Mouse (Mus musculus) large intestine, adult 2 months (tissue): Measurements from ENCODE around the gene Haus5. TPM values are rescaled to one million over a fixed set of nuclear protein-coding genes. Genes with fewer than 3 reads are reported as not detected.

Experiments used
- DNase-seq: peaks from one replicate; pipeline ENCODE4 v3.0.0-alpha.2; 2012; ENCODE audit warnings: low read depth, low spot score
- WGBS: fragments of 180-500 bp; shearing (Covaris S2); methylation state at CpG from one replicate; pipeline ENCODE4 v1.1.7; 2018; 5-methylcytosine and 5-hydroxymethylcytosine counted together
- polyA plus RNA-seq: library from polyadenylated mRNA; depleted of rRNA; stranded (reverse); fragments of >200 nt; gene quantifications from 2 replicates; pipeline ENCODE4 v1.2.3, GENCODE M21; 2012; rRNA removed

The Haus5 gene
- polyA plus RNA-seq, 1 experiment: 10.0 TPM

DNA sequence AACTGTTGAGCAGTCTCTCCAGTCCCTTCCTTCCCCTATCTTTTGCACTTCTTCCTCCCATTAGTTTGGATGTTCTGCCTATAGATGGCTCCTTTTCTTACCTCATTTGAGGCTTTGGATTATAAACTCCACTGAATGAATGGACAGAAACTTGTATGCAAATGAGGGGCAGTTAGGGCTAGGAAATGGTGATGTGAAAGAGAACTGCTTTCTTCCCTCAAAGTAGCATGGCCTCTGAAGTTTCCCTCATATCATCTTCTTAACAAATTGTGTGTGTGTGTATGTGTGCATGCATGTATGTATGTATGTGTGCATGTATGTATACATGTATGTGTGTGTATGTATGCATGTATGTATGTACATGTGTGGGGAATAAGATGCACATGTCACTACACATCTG lies 35.8 kb downstream of the Haus5 start:
- no peak for DNase-seq

DNA sequence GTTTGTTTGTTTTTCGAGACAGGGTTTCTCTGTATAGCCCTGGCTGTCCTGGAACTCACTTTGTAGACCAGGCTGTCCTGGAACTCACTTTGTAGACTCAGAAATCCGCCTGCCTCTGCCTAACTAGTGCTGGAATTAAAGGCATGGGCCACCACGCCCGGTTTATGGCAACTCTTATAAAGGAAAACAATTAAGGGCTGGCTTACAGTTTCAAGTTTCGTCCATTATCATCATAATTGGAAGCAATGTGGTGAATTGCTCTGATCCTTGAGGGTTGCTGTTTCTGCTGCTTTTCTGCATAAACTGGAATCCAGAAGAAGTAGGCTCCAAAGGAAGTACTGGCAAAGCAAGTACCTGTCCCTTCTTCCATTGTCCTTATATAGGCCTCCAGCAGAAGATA lies 38.1 kb downstream of the Haus5 start:
- WGBS: 71% methylated on average over 5 of the region's 5 CpGs
- DNase-seq: no peak

DNA sequence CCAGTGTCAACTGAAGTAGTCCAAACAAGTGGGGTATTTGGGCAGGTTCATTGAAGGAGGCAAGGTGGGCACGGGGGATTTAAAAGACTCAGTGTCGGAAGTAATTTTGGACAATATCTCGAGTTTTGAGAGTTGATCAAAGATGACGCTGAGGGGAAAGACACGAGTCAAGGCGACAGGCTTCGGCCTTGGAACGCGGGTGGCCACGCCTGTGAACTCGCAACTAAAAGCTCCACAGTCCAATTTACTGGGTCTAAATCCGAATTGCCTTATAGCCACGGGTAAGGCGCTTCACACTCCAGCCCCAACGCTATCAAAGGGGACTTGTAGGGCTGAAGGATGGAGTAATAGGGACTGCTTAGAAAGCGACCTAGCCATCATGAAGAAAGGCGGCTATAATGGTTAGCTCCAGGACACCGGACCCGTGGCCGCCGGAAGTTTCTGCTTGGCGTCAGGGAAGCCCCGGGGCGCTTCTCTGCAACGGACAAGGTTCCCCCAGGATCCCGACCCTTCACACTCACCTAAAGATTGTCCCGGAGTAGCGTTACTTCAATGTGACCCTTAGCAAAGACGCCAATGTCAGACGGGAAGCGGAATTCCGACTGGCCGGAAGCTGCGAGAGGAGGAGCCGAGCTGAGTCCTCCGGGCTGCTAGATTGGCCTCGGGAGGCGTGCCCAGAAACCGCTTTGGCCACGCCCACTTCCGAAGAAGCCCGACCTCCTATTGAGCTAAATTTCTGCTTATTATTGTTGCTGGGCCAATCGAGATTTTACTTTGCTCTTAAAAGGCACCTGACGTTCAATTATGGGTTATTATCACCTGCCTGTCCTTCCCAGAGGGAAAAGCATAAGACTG lies 39.0 kb downstream of the Haus5 start, which contains the start of gene Cox6b1:
Cox6b1 (minus strand) TSS at position 622 of the 855 bp plus-strand sequence.
- DNase-seq: no peak
- WGBS: under 1% methylated on average over 44 of the region's 44 CpGs

DNA sequence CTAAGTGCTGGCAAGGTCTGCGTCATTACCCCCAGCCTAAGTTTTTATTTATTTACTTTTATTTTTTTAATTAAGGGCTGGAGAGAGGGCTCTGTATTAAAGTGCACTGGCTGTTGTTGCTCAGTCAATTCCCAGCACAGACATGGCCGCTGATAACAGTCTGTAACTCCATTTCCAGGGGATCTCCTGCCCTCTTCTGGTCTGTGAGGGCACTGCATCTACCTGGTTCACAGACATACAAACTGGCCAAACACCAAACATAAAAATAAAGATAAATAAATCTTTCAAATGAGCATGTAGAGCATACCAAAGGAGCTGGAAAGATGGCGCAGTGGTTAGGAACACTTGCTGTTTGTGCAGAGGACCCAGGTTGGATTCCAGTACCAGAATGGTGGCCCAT lies 45.6 kb downstream of the Haus5 start:
- WGBS: 89% methylated on average over 3 of the region's 3 CpGs
- no peak for DNase-seq

GRCm38 (mm10) chr7:30618658-30619057 lies 46.1 kb downstream of the Haus5 start:
- WGBS: 93% methylated on average over 9 of the region's 9 CpGs
- no peak for DNase-seq

- WGBS: 50% methylated on average over 5 of the region's 5 CpGs
- DNase-seq: no peak
Observed at GRCm38 (mm10) chr7:30615049-30615760, 49.6 kb downstream of the Haus5 start.

DNA sequence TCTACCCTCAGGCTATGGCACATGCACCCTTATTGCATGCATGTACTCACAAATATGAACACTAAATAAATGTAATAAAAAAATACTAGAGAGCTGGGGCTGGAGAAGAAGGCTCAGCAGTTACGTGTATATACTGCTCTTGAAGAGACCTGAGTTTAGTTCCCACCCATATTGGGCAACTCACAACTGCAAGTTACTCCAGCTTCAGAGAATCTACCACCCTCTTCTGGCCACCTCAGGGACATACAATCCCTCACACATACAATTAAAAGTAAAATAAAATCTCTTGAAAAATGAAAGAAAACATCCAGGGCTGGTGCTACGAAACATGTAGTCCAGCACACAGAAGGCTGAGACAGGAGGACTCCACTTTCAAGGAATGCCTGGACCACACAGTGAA lies 50.3 kb downstream of the Haus5 start:
- 51% methylated on average over 2 of the region's 2 CpGs for WGBS
- DNase-seq: no peak

DNA sequence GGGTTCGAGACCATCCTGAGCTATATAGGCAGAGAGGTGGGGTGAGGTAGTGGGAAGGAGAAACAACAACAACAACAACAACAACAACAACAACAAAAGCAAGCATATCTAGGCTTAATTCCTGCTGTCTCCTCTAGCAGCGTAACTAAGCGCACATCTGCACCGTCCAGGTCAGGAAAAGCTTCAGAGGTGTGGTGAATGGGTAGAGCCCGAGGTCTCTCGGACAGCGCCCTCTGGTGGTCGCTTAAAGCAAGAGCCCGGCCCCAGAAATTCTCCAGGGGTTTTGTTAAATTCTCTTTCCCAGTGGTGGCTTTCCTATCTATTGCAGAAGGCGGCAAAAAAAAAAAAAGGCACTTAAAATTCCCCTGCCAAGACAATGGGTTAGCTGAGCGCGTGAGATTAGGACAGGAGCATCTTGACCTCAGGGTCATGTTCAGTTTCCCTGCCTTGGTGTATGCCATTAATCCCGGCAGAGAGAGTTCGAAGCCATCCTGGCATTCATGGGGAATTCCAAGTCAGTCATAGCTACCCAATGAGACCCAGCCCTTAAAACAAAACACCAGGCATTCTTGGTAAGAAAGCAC lies 51.2 kb downstream of the Haus5 start:
- DNase-seq: no peak
- WGBS: 13% methylated on average over 14 of the region's 14 CpGs

DNA sequence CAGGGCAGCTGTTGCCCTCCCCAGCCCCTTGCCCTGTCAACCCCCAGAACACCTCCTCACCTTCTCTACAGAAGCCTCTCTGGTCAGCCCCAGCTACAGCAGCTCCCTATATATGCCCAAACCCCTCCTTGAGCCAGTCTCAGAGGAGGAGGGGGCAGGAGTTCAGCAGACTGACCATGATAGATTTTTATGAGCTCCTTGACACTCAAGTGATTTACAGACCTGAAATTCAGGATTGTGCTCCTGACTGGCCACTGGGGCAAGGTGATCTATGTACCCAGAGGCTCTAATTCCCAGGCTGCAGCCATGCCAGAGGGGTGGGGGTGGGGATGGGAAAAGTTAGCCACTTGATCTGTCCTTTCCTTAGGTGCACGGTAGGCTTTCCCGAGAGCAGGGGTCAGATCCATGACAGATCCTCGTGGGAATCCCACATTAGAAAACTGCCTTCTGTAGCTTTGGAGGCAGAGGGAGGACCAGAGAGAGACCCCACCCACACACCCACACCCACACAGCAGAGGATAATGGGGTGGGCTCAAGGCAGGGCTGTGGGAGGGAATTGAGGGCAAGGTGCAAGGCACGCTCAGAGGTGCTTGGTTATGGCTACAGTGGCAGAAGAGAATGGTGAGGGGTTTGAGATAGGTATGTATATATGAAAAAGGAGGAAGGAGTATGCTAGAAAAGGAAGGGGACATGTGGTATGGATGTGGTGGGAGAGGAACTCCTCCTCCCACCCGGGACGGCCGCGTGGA lies 52.0 kb downstream of the Haus5 start, which contains the start of gene Upk1a:
Upk1a (minus strand) TSS at position 194 of the 749 bp plus-strand sequence.
- DNase-seq: no peak
- WGBS: 36% methylated on average over 8 of the region's 8 CpGs

GRCm38 (mm10) chr7:30610043-30610442 lies 54.8 kb downstream of the Haus5 start:
- no peak for DNase-seq

DNA sequence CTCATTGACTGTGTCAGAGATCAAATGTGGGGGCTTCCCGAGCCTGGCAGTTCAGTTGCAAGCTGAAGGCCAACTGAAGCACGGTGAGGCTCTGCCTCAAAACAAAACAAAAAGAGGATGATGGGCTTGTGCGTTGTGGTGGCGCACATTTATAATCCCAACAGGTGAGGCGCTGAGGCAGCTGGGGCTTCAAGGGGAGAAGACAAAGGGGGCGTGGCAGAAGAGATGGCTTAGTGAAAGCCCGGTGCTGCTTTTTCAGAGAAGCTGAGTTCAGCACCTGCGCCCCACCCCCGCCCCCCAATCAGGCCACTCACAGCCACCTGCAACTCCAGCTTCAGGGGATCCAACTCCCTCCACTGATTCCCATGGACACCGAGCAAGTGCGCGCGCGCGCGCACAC lies 56.3 kb downstream of the Haus5 start:
- WGBS: 57% methylated on average over 16 of the region's 16 CpGs
- no peak for DNase-seq

More at GRCm38 (mm10) chr7:30610043-30610442, 54.8 kb downstream of the Haus5 start:
- 38% methylated on average over 7 of the region's 7 CpGs for WGBS

DNA sequence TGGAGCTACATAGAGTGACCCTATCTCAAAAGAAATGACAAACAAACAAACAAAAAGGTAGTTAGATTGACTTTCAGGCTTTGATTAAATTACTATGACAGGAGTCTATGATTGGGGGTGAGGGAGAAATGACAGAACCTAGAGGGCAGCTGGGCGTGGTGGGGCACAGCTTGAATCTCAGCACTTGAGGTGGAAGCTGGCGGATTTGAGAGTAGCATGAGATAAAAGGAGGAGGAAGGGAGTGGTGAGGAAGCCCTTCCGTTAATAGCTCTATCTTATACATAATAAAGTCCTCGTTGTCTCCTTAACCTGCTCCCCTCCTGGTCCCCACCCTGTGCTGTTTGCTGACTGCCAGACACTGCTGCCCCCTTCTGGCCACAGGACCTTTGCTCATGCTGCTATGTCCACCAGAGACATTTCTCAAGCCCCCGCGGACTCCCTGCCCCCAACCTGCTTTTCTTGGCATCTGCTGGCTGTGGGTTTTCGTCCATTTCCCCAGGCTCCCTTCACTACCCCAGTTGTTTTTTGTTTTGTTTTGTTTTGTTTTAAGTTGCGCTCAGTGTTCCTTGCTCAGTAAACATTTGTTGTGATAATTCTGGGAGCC lies 57.0 kb downstream of the Haus5 start:
- no peak for DNase-seq
- 20% methylated on average over 8 of the region's 8 CpGs for WGBS

DNA sequence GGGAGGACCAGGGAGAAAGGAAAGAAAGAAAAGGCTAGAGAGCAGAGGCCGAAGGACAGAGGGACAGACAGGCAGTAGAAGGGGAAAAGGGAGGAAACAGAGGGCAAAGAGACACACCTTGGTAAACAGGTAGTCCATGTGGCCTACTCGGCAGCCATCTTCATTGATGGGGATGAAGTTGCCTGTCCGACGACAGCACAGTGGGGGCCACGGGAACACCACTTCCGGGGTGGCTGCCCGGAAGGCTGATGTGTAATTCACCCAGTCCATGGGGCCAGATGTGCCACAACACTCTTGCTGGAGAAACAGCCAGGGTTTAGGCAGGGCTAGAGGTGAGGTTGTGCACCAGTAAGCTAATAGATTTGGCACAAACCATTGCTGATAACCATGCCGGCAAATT lies 59.9 kb downstream of the Haus5 start:
- WGBS: 81% methylated on average over 8 of the region's 8 CpGs
- DNase-seq: no peak

DNA sequence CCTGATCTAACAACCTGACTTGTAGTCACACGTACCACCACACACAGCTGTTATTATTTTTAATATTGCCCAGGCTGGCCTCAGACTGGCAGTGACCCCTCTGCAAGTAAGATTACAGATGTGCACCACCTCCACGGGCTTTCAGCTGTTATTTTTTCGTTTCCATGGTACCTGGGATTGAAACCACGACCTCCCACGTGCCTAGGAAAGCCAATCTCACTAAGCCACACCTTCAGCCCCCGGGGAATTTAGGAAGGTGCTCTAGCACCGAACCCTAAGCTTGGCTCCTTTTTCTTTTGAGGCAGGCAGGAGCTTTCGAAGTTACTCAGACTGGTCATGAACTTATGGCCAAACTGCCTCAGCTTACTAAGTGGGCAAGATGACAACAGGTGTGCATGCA lies 60.4 kb downstream of the Haus5 start:
- 63% methylated on average over 8 of the region's 8 CpGs for WGBS
- DNase-seq: no peak

Other genes with a start within 250 kb of the Haus5 start
- 18.0 and 22.2 TPM in 2 replicates for gene Hcst, start 245.1 kb downstream of the Haus5 start, polyA plus RNA-seq
- 8.6 and 9.0 TPM in 2 replicates for gene Nfkbid, start 243.3 kb downstream of the Haus5 start, polyA plus RNA-seq
- 54.6 and 86.3 TPM in 2 replicates for gene Aplp1, start 219.5 kb downstream of the Haus5 start, polyA plus RNA-seq
- 0.06 and 0.08 TPM in 2 replicates for gene Kirrel2, start 207.3 kb downstream of the Haus5 start, polyA plus RNA-seq
- 0.17 and 0.18 TPM in 2 replicates for gene Nphs1, start 206.7 kb downstream of the Haus5 start, polyA plus RNA-seq
- gene Prodh2, start 171.4 kb downstream of the Haus5 start, polyA plus RNA-seq: 1.6 and 7.7 TPM in 2 replicates
- 5.1 and 9.4 TPM in 2 replicates for gene Arhgap33, start 129.9 kb downstream of the Haus5 start, polyA plus RNA-seq
- gene Hspb6, start 112.8 kb downstream of the Haus5 start, polyA plus RNA-seq: 84.8 and 94.7 TPM in 2 replicates
- gene Proser3, start 112.7 kb downstream of the Haus5 start, polyA plus RNA-seq: 4.3 and 7.3 TPM in 2 replicates
- gene Lin37, start 105.2 kb downstream of the Haus5 start, polyA plus RNA-seq: 44.9 and 45.8 TPM in 2 replicates
- 46.2 and 48.2 TPM in 2 replicates for gene U2af1l4, start 101.7 kb downstream of the Haus5 start, polyA plus RNA-seq
- gene Gm49396, start 101.7 kb downstream of the Haus5 start, polyA plus RNA-seq: 2.1 TPM in 2 replicates
- gene Psenen, start 101.4 kb downstream of the Haus5 start, polyA plus RNA-seq: 186 and 239 TPM in 2 replicates
- gene Igflr1, start 99.6 kb downstream of the Haus5 start, polyA plus RNA-seq: 9.2 and 10.3 TPM in 2 replicates
- gene Kmt2b, start 76.3 kb downstream of the Haus5 start, polyA plus RNA-seq: 31.5 and 37.2 TPM in 2 replicates
- 2.1 and 2.2 TPM in 2 replicates for gene Zbtb32, start 66.1 kb downstream of the Haus5 start, polyA plus RNA-seq
- 6.7 and 8.0 TPM in 2 replicates for gene Upk1a, start 52.1 kb downstream of the Haus5 start, polyA plus RNA-seq
- 933 and 1,035 TPM in 2 replicates for gene Cox6b1, start 38.8 kb downstream of the Haus5 start, polyA plus RNA-seq
- gene Etv2, start 29.1 kb downstream of the Haus5 start, polyA plus RNA-seq: not detected in 2 replicates
- 52.1 and 56.3 TPM in 2 replicates for gene Rbm42, start 14.7 kb downstream of the Haus5 start, polyA plus RNA-seq
- not detected in 2 replicates for gene Pmis2, start 6.6 kb upstream of the Haus5 start, polyA plus RNA-seq
- 0.79 and 1.9 TPM in 2 replicates for gene 2200002J24Rik, start 33.9 kb upstream of the Haus5 start, polyA plus RNA-seq
- gene Atp4a, start 47.2 kb upstream of the Haus5 start, polyA plus RNA-seq: 0.71 and 1.2 TPM in 2 replicates
- 227 and 258 TPM in 2 replicates for gene Tmem147, start 64.5 kb upstream of the Haus5 start, polyA plus RNA-seq
- not detected in 2 replicates for gene Gapdhs, start 78.7 kb upstream of the Haus5 start, polyA plus RNA-seq
- gene Sbsn, start 86.5 kb upstream of the Haus5 start, polyA plus RNA-seq: 0.69 and 0.73 TPM in 2 replicates
- 3.4 and 4.9 TPM in 2 replicates for gene Dmkn, start 98.8 kb upstream of the Haus5 start, polyA plus RNA-seq
- gene Krtdap, start 122.9 kb upstream of the Haus5 start, polyA plus RNA-seq: 0.41 TPM in 1 of 2 replicates, not detected in the other
- gene Ffar2, start 158.8 kb upstream of the Haus5 start, polyA plus RNA-seq: 11.1 and 13.6 TPM in 2 replicates
- gene Ffar3, start 191.2 kb upstream of the Haus5 start, polyA plus RNA-seq: 1.6 and 2.7 TPM in 2 replicates
- gene Ffar1, start 196.6 kb upstream of the Haus5 start, polyA plus RNA-seq: 1.5 TPM in 2 replicates
- gene Cd22, start 215.3 kb upstream of the Haus5 start, polyA plus RNA-seq: 15.1 and 20.1 TPM in 2 replicates
- gene Mag, start 249.9 kb upstream of the Haus5 start, polyA plus RNA-seq: 0.51 and 1.2 TPM in 2 replicates